Mouse (Mus musculus) monocyte, adult 59 days (primary cell): ENCODE data around the gene Olfr455. TPM values are rescaled to one million over a fixed set of nuclear protein-coding genes. Genes with fewer than 3 reads are reported as not detected.

ENCODE experiments used
- total RNA-seq, 2 experiments: library from RNA; stranded (reverse); gene quantifications; one replicate each; pipeline ENCODE4 v1.2.4; 2023

The Olfr455 gene
- not detected for total RNA-seq

DNA sequence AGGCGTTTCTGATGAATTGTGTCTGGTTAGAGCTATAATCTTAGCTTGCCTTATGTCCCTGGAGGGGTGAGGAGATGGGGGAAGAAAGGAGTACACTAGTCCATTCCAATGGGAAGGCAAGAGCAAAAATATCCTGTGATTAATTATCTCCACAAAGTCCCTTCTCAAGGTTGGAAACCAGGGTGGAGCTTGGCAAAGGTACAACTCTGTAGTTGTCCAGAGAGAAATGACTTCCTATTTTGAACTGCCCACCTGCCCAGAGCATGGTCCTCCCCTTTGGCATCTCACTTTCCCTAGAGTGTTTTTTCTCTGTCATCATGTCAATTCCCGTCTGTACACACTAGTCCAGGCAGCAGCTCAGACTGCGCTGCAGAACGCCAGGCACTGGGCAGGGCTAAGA, at the start of gene Olfr455:
Olfr455 (minus strand) TSS at position 127 of the 400 bp plus-strand sequence.

DNA sequence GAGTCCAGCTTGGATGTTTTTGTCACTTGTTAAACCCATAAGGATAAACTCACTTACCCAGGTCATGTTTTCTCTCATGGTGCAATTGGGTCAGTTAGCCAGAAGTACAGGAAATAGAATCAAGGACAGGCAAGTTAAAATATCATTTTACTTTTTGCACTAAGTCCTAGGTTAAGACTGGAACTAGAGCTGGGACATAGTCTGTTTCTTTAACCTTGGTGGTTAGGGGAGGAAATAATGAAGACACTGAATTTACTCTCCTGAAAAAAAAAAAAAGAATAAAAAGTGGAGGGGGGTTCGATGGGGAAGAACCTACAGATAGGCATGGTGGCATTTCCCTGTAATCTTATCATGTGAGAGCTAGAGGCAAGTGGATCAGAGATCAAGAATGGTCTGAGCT, 60.3 kb downstream of the Olfr455 start, which contains the start of gene Olfr456:
Olfr456 (minus strand) TSS at position 101 of the 400 bp plus-strand sequence.

Other genes starting within 250 kb of the Olfr455 start
- under 1 TPM in 1 of 2 experiments, not detected in 1; 0.12 TPM for gene Fam131b, start 222.9 kb downstream of the Olfr455 start, total RNA-seq
- 100 to 1,000 TPM; 586 to 636 TPM for gene Zyx, start 198.0 kb downstream of the Olfr455 start, total RNA-seq
- under 1 TPM in 1 of 2 experiments, not detected in 1; 0.24 TPM for gene Epha1, start 174.3 kb downstream of the Olfr455 start, total RNA-seq
- gene Tas2r143, start 147.3 kb downstream of the Olfr455 start, total RNA-seq, result 1 to 10 TPM in 1 of 2 experiments, under 1 TPM in 1; 0.97 to 1.7 TPM
- gene Tas2r135, start 142.2 kb downstream of the Olfr455 start, total RNA-seq, result 1 to 10 TPM; 1.2 to 1.5 TPM
- gene Tas2r126, start 113.1 kb downstream of the Olfr455 start, total RNA-seq, result 1 to 10 TPM in 1 of 2 experiments, under 1 TPM in 1; 0.73 to 1.6 TPM
- not detected for gene Olfr458, start 82.4 kb downstream of the Olfr455 start, total RNA-seq
- not detected for gene Olfr457, start 71.3 kb downstream of the Olfr455 start, total RNA-seq
- gene Olfr456, start 60.4 kb downstream of the Olfr455 start, total RNA-seq, result not detected
- gene Tcaf3, start 50.1 kb upstream of the Olfr455 start, total RNA-seq, result not detected
- gene Tcaf2, start 97.7 kb upstream of the Olfr455 start, total RNA-seq, result under 1 TPM; 0.31 to 0.43 TPM
- gene Tcaf1, start 162.5 kb upstream of the Olfr455 start, total RNA-seq, result under 1 TPM in 1 of 2 experiments, not detected in 1; 0.34 TPM
- gene Olfr453, start 191.8 kb upstream of the Olfr455 start, total RNA-seq, result not detected
- not detected for gene Olfr38, start 208.8 kb upstream of the Olfr455 start, total RNA-seq
- gene Olfr452, start 237.5 kb upstream of the Olfr455 start, total RNA-seq, result not detected